Mouse (Mus musculus) megakaryocyte-erythroid progenitor cell, adult 5 weeks (primary cell): ENCODE results near the gene Olfr729. TPM values are rescaled to one million over a fixed set of nuclear protein-coding genes. Genes with fewer than 3 reads are reported as not detected.

ENCODE experiments used
- polyA plus RNA-seq: library from polyadenylated mRNA; stranded (reverse); fragments of >175 nt; gene quantifications from 2 replicates; pipeline ENCODE4 v1.2.3, GENCODE M21; 2012

The Olfr729 gene
- polyA plus RNA-seq: not detected in 2 replicates

DNA sequence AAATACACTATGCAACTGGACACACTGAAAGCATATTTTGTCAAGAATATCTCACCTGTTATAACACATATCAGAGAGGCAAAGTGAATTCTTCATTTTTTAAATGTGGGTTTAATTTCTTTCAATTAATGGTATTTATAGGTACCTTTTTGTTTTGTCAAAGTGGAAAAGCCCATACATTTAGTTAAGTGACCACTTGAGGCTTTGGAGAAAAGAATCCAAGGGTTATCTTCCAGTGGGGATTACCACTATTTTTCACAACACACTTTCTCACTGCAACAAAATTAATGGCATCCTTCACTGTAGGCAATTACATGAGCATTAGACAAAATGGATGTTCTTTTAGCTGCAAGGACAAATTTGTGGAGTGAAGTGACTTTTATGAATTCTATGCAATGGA is at the start of gene Olfr729:
TSS of gene Olfr729 (minus strand) at position 101 of the 400 bp plus-strand sequence.

DNA sequence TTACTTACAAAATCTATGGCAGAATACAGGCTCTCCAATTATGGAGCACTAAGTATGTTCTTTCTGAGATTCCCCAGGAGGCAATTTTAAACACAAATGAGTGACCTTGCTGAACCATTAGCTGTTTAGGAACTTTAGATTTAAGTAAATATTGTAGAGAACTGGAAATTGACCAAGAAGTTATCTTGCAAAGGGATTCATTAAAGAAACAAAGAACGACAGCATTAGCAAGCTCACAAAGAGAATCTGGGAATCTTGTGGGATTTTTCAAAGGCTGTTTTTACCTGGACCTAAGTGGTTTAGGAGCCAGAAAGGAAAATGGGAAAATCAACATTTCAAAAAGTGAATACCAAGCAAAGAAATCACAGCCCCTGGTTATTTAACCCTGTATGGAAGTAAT is 35.4 kb upstream of the Olfr729 start, which contains the start of gene Olfr730:
TSS of gene Olfr730 (minus strand) at position 101 of the 400 bp plus-strand sequence.

DNA sequence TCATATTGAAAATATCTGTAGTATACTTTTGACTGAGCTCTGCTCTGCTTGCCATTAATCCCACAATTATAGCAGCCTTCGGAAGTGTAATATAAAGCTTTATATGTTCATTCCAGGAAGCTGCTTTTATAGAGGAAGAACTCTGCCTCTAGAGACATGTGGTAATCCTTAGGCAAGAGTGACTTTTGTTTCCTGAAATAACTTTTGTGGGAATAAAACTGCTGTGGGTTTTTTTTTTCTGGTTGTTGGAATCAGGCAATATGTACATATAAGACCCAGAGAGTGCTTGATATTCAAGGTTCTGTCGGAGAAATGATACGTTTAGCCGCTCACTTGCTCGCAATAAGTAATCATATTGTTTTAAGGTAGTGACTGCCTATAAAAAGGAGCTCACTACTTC is 10.1 kb downstream of the Olfr729 start, which contains the start of gene Olfr728:
TSS of gene Olfr728 (minus strand) at position 101 of the 400 bp plus-strand sequence.

DNA sequence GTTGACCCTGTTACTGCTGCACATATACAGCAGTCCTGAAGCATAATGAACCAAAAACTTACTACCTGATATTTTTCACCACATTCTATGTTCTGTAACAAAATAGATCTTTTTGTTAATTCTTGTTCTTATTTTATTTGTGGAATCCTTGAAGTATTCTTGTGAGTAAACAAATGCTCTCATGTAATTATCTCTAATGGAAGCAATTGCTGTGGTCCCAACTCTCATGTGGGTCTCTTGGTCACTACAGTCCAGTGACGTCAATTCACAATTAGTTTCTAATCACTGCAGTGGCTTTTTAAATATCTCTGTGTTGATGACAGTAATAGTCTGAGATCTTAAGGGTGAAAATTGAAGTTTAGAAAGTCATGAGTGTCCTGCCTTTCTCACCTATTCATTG is 29.8 kb downstream of the Olfr729 start, which contains the start of gene Olfr727:
TSS of gene Olfr727 (plus strand) at position 301 of the 400 bp plus-strand sequence.

Other genes starting within 250 kb of the Olfr729 start
- not detected in 2 replicates for gene Olfr723, start 221.1 kb downstream of the Olfr729 start, polyA plus RNA-seq
- not detected in 2 replicates for gene Olfr724, start 189.6 kb downstream of the Olfr729 start, polyA plus RNA-seq
- gene Olfr725, start 112.5 kb downstream of the Olfr729 start, polyA plus RNA-seq: not detected in 2 replicates
- gene Olfr726, start 62.0 kb downstream of the Olfr729 start, polyA plus RNA-seq: not detected in 2 replicates
- not detected in 2 replicates for gene Olfr727, start 29.7 kb downstream of the Olfr729 start, polyA plus RNA-seq
- not detected in 2 replicates for gene Olfr728, start 10.2 kb downstream of the Olfr729 start, polyA plus RNA-seq
- not detected in 2 replicates for gene Olfr730, start 35.3 kb upstream of the Olfr729 start, polyA plus RNA-seq
- not detected in 2 replicates for gene Olfr731, start 89.0 kb upstream of the Olfr729 start, polyA plus RNA-seq
- not detected in 2 replicates for gene Olfr732, start 131.3 kb upstream of the Olfr729 start, polyA plus RNA-seq
- not detected in 2 replicates for gene Olfr733, start 148.6 kb upstream of the Olfr729 start, polyA plus RNA-seq
- not detected in 2 replicates for gene Olfr734, start 173.9 kb upstream of the Olfr729 start, polyA plus RNA-seq
- not detected in 2 replicates for gene Olfr735, start 196.0 kb upstream of the Olfr729 start, polyA plus RNA-seq
- gene Tlr11, start 205.0 kb upstream of the Olfr729 start, polyA plus RNA-seq: not detected in 2 replicates
- gene Olfr736, start 228.3 kb upstream of the Olfr729 start, polyA plus RNA-seq: not detected in 2 replicates